Mouse (Mus musculus) bone marrow, adult 2 months (tissue): ENCODE results near the gene Slitrk1.

Experiments used
- CTCF ChIP-seq: fragments of 200-500 bp; IDR thresholded peaks from 2 replicates; pipeline ENCODE4 v1.5.1; 2011; ENCODE audit warnings: low read length, control low read depth; ENCODE audit not compliant: control insufficient read depth, insufficient read depth
- POLR2A ChIP-seq: fragments of 200-500 bp; IDR thresholded peaks from 2 replicates; pipeline ENCODE4 v1.6.1; 2011; ENCODE audit warnings: low read depth, mild to moderate bottlenecking, control low read depth, low read length, borderline replicate concordance; ENCODE audit not compliant: control insufficient read depth

GRCm38 (mm10) chr14:108898601-108899000 lies 15.4 kb downstream of the Slitrk1 start:
- TF ChIP-seq POLR2A (no peak), CTCF (no peak)
